Mouse (Mus musculus) left cerebral cortex, postnatal 14 days (tissue): ENCODE measurements around the gene Gab1. TPM values are rescaled to one million over a fixed set of nuclear protein-coding genes. Genes with fewer than 3 reads are reported as not detected.

Source experiments
- DNase-seq, 2 experiments: peaks; one replicate each; pipeline ENCODE4 v3.0.0; 2021 to 2022; ENCODE audit warnings: low spot score in 2 of 2, mixed read lengths in 1 of 2
- intact Hi-C: fragments of 180-260 bp; cut with DNase I; formaldehyde crosslinking; loops from one replicate; pipeline ENCODE4 v1.15.1; 2025
- total RNA-seq, 2 experiments: library from RNA; stranded (reverse); gene quantifications; 2 replicates each; pipeline ENCODE4 v1.2.3; 2021

The Gab1 gene
- total RNA-seq, 2 experiments from 2014 or later = 12.3 to 14.9 TPM

DNA sequence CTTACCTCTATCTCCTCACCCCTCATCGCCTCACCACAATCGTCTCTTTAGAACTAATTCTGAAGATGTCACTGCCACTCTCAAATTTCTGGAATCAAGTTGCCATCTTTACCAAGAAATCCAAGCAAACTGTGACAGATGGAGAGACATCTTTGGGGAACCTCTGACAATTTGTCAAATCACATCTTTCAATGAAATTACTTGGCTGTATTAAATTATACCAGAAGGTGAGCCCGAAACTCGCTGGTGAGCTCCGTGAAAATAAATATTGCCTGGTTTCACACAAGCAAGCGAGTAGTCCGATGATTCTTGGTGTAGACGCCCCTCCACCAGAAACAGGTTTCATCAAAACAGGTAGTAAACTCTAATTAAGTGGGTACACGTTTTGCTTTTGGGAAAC is 2.2 kb downstream of the Gab1 start:
- intact Hi-C loops = loop anchor here (5.0 kb wide), 2 partner anchors 66 to 126 kb away; no protein-coding TSS in a partner anchor
- no peak for DNase-seq

DNA sequence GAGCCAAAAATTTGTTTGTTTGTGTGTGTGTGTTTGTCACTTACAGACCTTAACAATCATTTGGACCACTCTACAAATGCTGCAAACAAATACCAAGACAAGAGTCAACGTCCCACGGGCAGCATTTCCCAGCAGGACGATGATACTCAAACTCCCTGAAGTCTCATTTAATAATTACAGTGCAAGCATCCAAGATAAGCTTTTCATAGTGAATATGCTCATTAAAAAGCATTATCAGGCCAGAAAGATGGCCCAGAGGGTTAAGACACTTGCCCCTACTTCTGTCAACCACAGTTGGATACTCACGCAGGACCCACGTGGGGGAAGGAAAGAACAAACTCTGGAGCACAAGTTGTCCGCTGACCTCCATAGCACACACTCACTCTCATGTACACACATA is 4.8 kb downstream of the Gab1 start:
- intact Hi-C loops = loop anchor here (5.0 kb wide), 2 partner anchors 63 to 123 kb away; no protein-coding TSS in a partner anchor
- no peak for DNase-seq

DNA sequence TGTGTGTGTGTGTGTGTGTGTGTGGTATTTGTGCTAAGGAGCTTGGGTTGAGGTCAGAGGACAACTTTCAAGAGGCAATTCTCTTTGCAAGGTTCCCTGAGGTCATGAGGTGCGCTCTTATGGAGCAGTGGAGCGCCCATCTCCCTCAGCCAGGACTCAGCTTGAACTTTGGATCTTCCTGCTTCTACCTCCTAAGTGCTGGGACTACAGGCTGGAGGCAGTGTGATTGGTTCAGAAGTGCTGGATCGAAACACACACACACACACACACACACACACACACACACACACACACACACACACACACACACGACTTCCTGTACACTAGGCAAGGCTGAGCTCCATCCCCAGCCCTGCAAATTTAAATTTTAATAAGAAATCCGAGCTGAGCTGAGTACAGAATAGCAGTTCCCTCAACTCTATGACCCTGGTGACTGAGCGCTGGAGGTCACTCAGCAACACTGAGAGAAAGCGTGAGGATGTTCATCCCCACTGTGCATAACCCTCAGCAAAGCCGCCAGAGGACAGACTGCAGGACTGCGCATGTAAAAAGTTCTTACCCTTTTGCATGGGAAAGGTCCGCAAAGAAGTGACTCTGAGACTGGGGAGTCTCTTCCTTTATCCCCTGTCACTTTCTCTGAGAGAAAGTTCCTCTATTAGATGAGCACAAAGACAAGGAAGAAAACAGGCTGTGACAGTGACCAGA is 6.4 kb downstream of the Gab1 start:
- no peak for DNase-seq
- intact Hi-C loops = no loop called here

DNA sequence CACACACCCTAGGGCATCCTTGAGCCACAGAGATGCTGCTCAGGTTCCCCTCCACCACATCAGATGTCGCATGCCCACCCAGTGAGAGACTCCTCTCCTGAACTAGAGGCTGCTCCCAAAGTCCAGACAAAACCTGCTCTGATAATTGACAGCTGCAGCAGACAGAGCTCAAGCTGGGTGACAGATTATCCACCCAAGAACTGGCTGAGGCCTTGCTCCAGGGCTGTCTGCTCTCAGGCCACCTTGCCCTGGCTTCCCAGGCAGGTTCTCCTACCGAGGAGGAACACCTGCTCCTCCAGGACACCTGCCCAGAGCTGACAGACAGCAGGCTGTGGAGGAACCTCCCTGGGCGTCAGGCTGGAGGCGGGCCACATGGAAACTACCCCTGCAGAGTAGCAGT is 7.6 kb downstream of the Gab1 start:
- intact Hi-C loops = no loop called here
- no peak for DNase-seq

DNA sequence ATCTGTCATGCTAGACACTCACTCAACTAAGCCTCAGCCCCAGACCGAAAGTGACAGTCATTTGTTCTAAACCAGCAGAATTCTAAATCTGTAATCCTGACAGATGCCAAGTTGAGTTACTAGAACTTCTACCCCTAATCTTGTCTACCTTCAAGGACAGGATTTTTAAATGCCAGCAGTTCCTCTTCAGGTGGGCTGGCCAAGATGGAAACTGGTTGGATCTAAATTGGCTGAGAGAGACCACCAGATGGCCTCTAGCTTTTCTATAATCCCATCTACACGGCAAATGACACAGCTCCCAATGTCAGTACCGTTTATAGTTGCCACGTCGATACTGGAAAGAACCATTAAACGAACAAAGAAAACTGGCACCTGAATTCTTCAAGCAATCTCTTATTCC is 8.9 kb downstream of the Gab1 start:
- intact Hi-C loops = no loop called here
- no peak for DNase-seq

DNA sequence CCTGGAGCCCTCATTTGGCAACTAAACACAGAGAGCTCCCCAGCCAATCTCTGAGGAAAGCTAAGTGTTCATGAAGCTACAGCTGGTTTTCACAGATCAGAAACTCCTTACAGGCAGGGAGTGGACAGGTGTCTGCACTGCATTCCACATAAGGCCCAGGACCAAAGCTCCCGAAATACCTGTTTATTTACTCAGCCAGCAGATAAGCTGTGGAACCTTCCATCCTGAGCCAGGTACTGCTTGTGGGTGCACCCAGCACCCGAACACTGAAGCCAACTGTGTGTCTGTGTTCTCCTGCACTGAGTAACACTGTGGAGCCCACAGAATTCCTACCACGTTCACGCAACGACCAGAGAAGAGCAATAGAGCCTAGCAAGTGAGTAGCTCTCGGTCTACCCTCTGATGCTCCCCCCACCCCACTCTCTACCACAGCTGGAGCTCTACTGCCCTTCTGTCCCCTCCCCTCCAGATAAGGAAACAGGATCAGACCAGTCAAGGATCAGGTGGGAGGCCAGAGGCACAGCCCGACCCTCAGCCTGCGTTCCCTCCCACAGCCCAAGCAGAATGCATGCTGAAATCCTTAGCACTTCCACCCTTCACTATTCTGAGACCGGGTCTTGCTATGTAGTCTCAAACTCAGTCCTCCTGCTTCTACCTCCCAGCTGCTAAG is 9.6 kb downstream of the Gab1 start:
- DNase-seq = no peak
- intact Hi-C loops = no loop called here

DNA sequence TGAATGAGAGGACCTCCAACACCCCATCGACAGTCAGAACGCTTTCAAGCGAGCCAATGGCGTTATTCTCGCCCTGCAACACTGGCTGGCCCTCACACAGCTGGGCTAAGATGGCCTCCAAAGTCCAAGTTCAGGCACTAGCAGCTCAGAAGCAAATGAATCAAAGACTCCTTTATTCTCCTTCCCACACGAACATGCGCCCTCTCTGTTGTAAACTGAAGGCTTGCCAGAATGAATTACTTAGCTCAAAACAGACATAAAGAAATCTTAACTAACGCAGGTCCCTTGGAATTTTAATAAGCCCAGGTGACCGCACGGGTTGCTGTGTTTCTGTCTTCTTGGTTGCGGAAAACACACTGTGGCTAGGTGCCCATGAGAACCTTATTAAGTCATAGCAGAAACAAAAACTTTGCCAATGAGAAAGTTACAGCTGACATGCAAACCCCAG is 10.4 kb downstream of the Gab1 start:
- intact Hi-C loops = no loop called here
- peak; percentile 24 to 29 for DNase-seq

DNA sequence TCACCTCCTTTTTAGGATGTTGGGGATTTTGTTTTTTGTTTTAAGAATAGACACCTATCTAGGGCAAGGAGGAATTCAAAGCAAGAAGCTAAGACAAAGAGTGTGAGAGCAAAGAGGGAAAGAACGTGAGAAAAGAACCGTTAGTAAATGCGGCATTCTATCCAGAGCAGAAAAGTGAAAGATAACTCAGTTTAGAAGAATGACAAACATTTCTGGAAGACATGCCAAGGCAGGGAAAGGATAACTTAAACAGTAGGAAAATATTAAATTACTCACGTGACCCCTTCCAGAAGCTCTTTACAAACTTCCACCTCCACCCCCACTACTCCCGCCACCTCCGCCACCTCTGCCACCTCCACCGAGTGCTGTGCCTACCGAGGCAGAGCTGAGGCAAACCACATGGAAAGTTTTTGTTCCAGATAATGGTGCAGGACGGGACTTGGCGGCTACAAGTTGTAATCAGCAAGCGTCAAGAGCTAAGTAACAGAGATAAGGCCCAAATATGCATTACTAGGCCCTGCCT is 11.5 kb downstream of the Gab1 start:
- intact Hi-C loops = no loop called here
- no peak for DNase-seq

DNA sequence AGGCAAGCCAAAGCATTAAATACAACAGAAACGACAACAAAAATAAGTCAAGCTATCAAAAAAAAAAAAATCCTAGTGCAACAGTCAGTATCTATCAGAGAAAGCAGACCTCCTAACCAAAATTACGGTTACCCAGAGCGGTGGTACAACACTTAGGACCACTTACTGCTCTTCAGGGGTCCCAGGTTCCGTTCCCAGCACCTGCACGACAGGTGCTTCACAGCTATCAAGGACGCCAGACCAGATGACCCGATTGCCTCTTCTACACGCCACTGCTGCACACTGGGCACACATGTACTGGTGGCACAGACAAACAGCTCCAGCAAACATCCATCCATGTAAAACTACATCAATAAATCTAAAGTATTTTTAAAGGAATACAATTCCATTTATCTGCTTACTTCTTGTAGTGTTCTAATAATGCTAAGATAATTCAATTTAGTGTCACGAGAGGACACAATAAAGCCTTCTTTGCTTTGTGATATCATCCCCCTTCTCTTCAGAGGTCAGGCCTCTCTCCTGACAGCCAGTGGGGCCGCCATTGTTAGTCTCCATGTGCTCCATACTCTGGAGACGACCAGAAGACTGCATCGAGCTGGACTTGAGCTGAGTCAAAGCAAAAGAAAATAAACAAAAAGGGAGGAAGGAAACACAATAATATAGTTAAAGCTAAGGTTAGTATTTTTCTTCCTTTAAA is 12.2 kb downstream of the Gab1 start:
- no peak for DNase-seq
- intact Hi-C loops = no loop called here

DNA sequence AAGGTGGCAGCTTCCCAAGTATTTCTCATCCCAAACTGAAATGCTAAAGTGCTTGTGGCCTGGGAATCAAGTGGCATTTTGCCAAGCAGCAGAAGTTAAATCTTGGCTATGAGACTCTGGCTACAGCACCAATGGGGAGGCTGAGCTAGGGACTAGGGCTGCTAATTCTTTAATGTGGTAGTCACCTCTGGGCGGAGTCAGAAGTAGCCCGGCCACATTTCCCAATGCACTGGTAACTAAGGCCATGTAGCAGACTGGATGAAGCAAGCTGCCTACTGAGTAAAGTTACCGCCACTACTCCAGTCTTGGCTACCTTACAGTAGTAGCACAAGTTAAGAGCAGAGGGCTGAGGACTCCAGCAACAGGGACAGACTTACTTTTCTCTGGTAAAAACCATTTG is 12.7 kb downstream of the Gab1 start:
- intact Hi-C loops = no loop called here
- DNase-seq = no peak

DNA sequence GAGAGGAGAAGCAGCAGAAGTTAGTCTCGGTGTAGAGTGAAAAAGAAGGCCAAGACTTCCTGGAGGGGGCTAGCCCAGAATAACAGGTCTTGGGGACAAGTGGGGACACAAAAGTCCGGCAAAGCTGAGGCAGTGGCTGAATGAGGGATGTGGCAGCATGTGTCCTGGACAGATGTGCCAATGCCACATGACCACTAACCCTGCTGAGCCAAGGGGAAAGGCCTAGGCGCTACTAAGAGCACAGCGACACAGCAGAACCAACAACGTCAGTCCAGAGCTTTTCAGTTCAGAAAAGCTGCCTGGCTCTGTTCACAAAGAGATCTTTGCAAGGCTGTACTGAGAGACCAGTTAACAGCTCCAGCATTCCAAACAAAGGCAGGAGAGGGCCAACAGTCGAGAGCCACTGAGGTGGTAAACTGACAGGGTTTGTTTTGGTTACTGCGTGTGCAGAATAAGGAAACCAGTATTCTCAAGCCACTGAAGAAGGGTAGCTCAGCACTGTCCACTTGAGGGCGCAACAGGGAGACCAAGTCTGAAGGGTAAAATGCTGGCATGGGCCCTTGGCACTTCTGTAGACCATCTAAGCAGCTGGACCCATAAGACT is 15.0 kb downstream of the Gab1 start:
- intact Hi-C loops = no loop called here
- peak; percentile 50 to 56 for DNase-seq

DNA sequence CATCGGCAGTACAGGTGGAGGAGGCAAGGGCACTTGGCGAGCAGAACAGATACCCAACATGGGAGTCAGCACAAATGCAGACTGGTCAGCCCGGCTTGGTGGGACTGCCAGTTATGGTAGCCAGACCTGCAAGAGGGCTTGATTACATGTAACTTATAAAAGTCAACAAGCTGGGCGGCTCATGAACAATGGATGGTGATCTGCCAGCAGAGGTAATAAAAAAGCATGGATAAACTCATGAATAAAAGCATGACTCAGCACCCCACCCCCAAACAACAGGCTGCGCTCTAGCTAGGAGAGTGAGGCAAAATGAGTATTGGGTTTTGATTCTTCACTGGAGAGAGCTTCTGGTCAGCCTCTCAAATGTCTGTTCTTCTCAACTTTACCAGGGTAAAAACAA is 16.9 kb downstream of the Gab1 start:
- intact Hi-C loops = no loop called here

DNA sequence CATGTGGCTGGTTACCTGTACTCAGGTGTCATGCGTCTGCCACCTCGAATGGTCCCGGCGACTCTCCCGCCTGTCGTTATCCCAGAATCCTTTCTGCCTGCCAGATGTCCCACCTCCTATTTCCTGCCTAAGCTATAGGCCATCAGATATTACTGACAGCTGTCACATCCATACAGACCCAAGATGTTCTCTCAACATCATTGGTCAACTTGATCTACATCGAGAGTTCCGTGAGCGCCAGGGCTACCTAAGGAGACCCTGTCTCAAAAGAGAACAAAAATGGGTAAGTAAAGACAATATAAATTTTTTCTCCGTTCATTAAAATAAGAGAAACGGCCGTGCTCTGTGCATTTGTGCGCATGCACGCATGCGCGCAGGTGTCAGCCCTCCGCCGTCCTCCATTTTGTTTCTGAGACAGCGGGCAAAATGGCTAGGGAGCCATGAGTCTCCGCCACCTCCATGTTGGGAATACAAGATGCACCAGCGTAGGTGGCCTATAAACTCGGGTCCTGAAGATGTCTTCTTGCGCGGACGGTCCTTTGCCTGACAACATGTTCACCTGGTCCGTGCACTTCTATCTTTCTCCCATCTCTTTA is 21.0 kb downstream of the Gab1 start:
- intact Hi-C loops = no loop called here
- no peak for DNase-seq

More for the DNA sequence above, 16.9 kb downstream of the Gab1 start:
- no peak for DNase-seq

DNA sequence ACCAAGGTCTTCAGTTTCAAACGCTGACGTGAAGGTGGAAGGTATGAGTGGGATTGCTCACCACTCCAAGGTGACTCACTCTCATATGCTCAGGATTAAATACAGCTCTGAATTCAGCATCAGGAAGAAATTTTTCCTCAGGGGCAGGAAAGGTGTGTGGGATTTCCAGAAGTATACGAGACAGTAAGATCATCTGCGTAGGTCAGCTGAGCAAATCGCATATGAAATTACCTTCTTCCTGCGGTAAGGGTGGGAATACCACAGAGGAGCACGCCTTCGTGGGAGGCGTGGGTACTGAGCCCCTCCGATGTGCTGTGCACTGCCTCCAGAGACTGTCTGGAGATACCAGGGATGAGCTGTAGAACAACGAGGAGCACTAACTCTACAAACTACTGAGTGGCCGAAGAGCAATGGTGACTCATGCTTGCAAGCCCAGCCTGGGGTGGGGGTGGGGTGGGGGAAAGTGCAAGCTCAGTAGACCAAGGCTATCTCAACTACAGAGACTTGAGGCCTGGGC is 22.4 kb downstream of the Gab1 start:
- intact Hi-C loops = no loop called here

DNA sequence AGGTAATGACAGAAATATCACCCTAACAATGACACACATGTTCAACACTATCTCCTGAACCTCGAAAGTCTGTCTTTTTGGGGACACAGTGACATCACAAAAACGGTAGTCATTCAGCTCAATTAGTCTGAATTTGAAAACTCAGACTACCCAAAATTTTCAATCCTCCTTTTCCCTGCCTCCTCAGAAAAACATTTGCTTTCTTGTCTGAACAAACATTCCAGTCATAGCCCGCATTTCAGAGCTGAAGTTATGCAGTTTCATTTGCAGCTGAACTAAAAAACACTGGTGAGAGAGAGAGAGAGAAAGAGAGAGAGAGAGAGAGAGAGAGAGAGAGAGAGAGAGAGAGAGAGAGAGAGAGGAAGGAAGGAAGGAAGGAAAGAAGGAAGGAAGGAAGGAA is 23.2 kb downstream of the Gab1 start:
- no peak for DNase-seq
- intact Hi-C loops = no loop called here

More for the DNA sequence above, 22.4 kb downstream of the Gab1 start:
- DNase-seq = no peak

DNA sequence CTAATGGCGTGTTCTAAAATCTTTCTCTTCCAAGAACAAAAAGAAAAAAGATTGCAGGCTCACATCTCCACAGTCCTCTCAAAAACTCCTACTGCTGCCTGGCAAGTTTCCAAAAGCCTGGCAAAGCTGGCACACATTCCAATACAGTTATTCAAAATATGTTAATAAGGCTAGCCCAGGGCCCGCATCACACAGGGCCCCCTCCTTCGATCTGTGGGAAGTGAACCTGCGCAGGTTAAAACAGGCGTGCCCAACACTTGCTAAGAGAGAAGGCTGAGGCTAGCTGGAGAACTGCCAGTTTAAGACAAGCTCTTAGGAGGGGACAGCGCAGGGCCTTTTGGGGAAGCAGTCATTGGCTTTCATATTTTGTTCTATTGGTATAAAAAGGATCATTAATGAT is 23.7 kb downstream of the Gab1 start:
- DNase-seq = peak; percentile 69 to 77
- intact Hi-C loops = no loop called here

DNA sequence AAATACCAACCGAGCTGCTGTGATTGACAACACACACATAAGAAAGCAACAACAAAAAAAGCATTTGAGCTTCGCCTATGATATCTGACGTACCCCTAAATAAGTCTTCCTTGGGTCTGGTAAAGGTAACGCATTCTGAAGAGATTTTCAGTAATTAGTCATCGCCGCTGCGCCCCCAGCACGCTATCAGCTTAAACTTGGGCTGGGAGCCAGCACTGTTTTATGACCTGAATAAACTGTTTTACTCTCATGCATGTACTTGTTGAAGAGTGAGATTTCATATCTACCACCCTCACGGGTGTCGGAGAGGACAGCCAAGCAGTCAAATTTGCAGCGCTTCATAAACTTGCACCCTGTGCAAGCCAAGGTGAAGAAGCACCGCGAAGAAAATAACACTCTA is 26.7 kb downstream of the Gab1 start:
- intact Hi-C loops = no loop called here

DNA sequence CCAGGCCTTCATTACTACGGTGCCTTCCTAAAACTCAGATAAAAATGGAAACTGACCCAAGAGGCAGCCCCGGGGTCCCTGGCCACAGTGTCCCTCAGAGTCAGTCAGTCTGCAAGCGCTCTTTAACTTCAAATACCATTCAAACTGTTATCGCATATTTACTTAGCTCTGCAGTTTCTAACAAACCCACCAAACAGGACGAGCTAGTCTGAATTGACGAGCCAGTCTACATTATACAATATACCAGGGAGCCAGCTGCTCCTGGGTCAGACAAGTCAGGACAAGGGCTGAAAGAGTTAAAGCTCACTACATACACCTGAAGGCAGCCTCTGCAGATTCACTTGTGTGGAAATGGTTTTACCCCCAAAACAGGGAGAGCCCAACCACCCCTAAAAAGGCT is 27.1 kb downstream of the Gab1 start:
- intact Hi-C loops = no loop called here
- no peak for DNase-seq

More for the DNA sequence above, 26.7 kb downstream of the Gab1 start:
- DNase-seq = no peak

DNA sequence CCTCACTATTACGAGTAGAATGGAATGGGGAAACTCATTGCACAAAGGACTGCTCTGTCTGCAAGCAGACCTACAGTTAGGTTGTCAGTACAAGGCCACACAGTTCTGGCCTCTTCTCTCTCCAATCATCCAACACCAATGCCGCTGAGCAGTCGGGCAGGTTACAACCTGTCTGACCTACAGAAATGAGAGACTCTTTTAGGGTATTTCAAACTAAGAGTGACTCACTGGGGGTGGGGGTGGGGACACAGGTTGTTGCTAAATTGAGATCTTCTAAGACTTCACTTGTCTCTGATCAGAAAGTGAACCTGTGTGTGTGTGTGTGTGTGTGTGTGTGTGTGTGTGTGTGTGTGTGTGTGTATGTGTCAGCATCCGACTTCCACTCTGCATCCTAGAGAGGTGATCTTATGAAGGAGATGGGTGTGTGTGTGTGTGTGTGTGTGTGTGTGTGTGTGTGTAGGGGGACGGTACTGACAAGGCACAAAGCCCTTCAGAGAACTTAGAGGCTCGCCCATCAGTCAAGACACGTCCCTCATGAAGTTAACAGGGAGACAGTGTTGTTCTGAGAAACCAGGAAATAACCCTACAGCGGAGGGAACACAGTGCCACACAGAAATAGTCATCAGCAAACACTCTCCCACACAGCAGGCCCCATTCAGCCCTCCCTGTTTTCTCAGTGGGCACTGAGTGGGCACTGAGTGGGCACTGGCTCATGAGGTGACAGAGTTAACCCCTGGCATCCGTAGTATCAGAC is 27.7 kb downstream of the Gab1 start:
- DNase-seq = peak in 1 of 2 experiments; percentile 25
- intact Hi-C loops = no loop called here
